Mouse (Mus musculus) G1E (cell line): ENCODE data around the gene Sap30bp. TPM values are rescaled to one million over a fixed set of nuclear protein-coding genes. Genes with fewer than 3 reads are reported as not detected.

Experiments
- ATAC-seq: 2 replicates; pipeline ENCODE4 v1.8.0; 2016; ENCODE audit warnings: mild to moderate bottlenecking; ENCODE audit not compliant: insufficient number of reproducible peaks, poor library complexity, low FRiP score, severe bottlenecking; ENCODE audit errors: extremely low read depth
- DNase-seq: peaks from one replicate; pipeline ENCODE4 v3.0.0; 2012; ENCODE audit warnings: low spot score
- H3K27me3 ChIP-seq: 2 replicates; pipeline ENCODE4 v1.6.1; 2012; ENCODE audit warnings: mild to moderate bottlenecking, low read length, inconsistent platforms; ENCODE audit not compliant: insufficient read depth
- H3K36me3 ChIP-seq: replicated peaks from 2 replicates; pipeline ENCODE3; 2012; ENCODE audit warnings: mild to moderate bottlenecking, inconsistent platforms
- H3K4me1 ChIP-seq: 2 replicates; pipeline ENCODE4 v1.6.1; 2012; ENCODE audit warnings: low read depth, low read length, inconsistent platforms, mixed read lengths; ENCODE audit not compliant: insufficient read depth
- H3K4me3 ChIP-seq: 2 replicates; pipeline ENCODE4 v1.5.1; 2012; ENCODE audit warnings: low read depth, mild to moderate bottlenecking, inconsistent platforms, low read length, moderate library complexity, mixed read lengths
- H3K9me3 ChIP-seq: replicated peaks from 2 replicates; pipeline ENCODE4 v1.6.1; 2012; ENCODE audit warnings: inconsistent platforms
- CTCF ChIP-seq: IDR thresholded peaks from 2 replicates; pipeline ENCODE4 v1.5.1; 2012; ENCODE audit warnings: low read depth, low read length, inconsistent platforms, mixed read lengths
- GATA1 ChIP-seq: IDR thresholded peaks from 2 replicates; pipeline ENCODE4 v1.6.1; 2012; ENCODE audit warnings: borderline replicate concordance, low read length, inconsistent platforms, mixed read lengths
- GATA2 ChIP-seq: IDR thresholded peaks from 2 replicates; pipeline ENCODE4 v1.6.1; 2012; ENCODE audit warnings: low read depth, low read length, inconsistent platforms, borderline replicate concordance
- POLR2AphosphoS5 ChIP-seq: IDR thresholded peaks from 2 replicates; pipeline ENCODE4 v1.6.1; 2012; ENCODE audit warnings: low read depth, low read length, inconsistent platforms; ENCODE audit not compliant: insufficient replicate concordance
- TAL1 ChIP-seq: conservative IDR thresholded peaks from 2 replicates; pipeline ENCODE4 v1.6.1; 2012; ENCODE audit warnings: low read depth, low read length, inconsistent platforms, mixed read lengths
- polyA plus RNA-seq: library from polyadenylated mRNA; stranded (reverse); fragments of >175 nt; gene quantifications from 2 replicates; pipeline ENCODE4 v1.2.3, GENCODE M21; 2012
- total RNA-seq, 2 experiments: library from RNA; stranded (forward) in 1 of 2; stranded (reverse) in 1 of 2; fragments of 200-1000 nt in 1 of 2; fragments of >200 nt in 1 of 2; fragmentation: Nextera tagmentation in 1 of 2; gene quantifications; 2 replicates each; pipeline ENCODE4 v1.2.3; 2014 to 2017

The Sap30bp gene
- total and polyA plus RNA-seq, 3 experiments = 27.8 to 131 (median 30.8) TPM

- DNase-seq (no peak), ATAC-seq (no peak)
- TF ChIP-seq GATA1 (no peak), POLR2AphosphoS5 (no peak), TAL1 (no peak), CTCF (no peak), GATA2 (no peak)
- peak overlapping the region; percentile 66; the same call in 1 of the 2 replicates for H3K4me3 ChIP-seq
- H3K9me3 ChIP-seq = peaks cover 7% of the 10 kb centered on the region
- H3K27me3 ChIP-seq = peaks cover 32% of the 10 kb centered on the region
- H3K4me1 ChIP-seq = peaks cover 68% of the 10 kb centered on the region
- peaks cover 57% of the 10 kb centered on the region for H3K36me3 ChIP-seq
These were observed 72.8 kb downstream of the Sap30bp start for GRCm38 (mm10) chr11:116005701-116006419.

- H3K4me1 ChIP-seq = peaks cover 81% of the 10 kb centered on the region
- TF ChIP-seq GATA1 = no peak
- TF ChIP-seq TAL1 = no peak
- TF ChIP-seq CTCF = no peak
- TF ChIP-seq GATA2 = no peak
- no peak for TF ChIP-seq POLR2AphosphoS5
- H3K36me3 ChIP-seq = peaks cover 63% of the 10 kb centered on the region
- H3K27me3 ChIP-seq = peaks cover 26% of the 10 kb centered on the region
- no peak overlapping the region; the same call in 1 of the 2 replicates for H3K4me3 ChIP-seq
- H3K9me3 ChIP-seq = peaks cover 7% of the 10 kb centered on the region
- DNase-seq = no peak
- no peak for ATAC-seq
These were observed 74.2 kb downstream of the Sap30bp start for GRCm38 (mm10) chr11:116007095-116007850.

- Histone ChIP-seq H3K4me1 (peaks cover 93% of the 10 kb centered on the region), H3K36me3 (peaks cover 63% of the 10 kb centered on the region), H3K27me3 (peaks cover 23% of the 10 kb centered on the region), H3K4me3 (no peak overlapping the region), H3K9me3 (peaks cover under 1% of the 10 kb centered on the region)
- TF ChIP-seq CTCF (no peak), POLR2AphosphoS5 (no peak), TAL1 (no peak), GATA2 (no peak)
- ATAC-seq (no peak), DNase-seq (no peak)
These were observed 75.3 kb downstream of the Sap30bp start for GRCm38 (mm10) chr11:116008411-116008810.

- Histone ChIP-seq H3K9me3 (no peaks in the 10 kb centered on the region), H3K27me3 (peaks cover 19% of the 10 kb centered on the region), H3K36me3 (peaks cover 63% of the 10 kb centered on the region), H3K4me3 (no peak overlapping the region), H3K4me1 (peaks cover 92% of the 10 kb centered on the region)
- ATAC-seq = no peak
- TF ChIP-seq GATA1 (no peak), GATA2 (no peak), POLR2AphosphoS5 (no peak), TAL1 (no peak), CTCF (no peak)
- DNase-seq = no peak
These were observed 75.8 kb downstream of the Sap30bp start for GRCm38 (mm10) chr11:116008832-116009375.

- DNase-seq (no peak), ATAC-seq (no peak)
- Histone ChIP-seq H3K9me3 (no peaks in the 10 kb centered on the region), H3K4me3 (no peak overlapping the region), H3K4me1 (peaks cover 92% of the 10 kb centered on the region), H3K36me3 (peaks cover 63% of the 10 kb centered on the region), H3K27me3 (peaks cover 23% of the 10 kb centered on the region)
- TF ChIP-seq POLR2AphosphoS5 (no peak), TAL1 (no peak), CTCF (no peak), GATA1 (no peak), GATA2 (no peak)
These were observed 76.6 kb downstream of the Sap30bp start for GRCm38 (mm10) chr11:116009661-116010060.

GRCm38 (mm10) chr11:116010146-116010545 lies 77.1 kb downstream of the Sap30bp start:
- H3K4me3 ChIP-seq = no peak overlapping the region; the same call in 1 of the 2 replicates
- H3K9me3 ChIP-seq = no peaks in the 10 kb centered on the region
- peaks cover 63% of the 10 kb centered on the region for H3K36me3 ChIP-seq
- DNase-seq (no peak), ATAC-seq (no peak)
- peaks cover 22% of the 10 kb centered on the region for H3K27me3 ChIP-seq
- TF ChIP-seq GATA2 (no peak), GATA1 (no peak), TAL1 (no peak), POLR2AphosphoS5 (no peak), CTCF (no peak)
- peaks cover 92% of the 10 kb centered on the region for H3K4me1 ChIP-seq
